Mouse (Mus musculus) hindbrain, embryonic 12.5 days (tissue): ENCODE results near the gene Tex2. TPM values are rescaled to one million over a fixed set of nuclear protein-coding genes. Genes with fewer than 3 reads are reported as not detected.
A peak's percentile ranks its signal among the peaks of the same experiment; 100 is the strongest.

Experiments
- ATAC-seq: fragments of 200-750 bp; cut with Nextera tagmentation; 2 replicates; pipeline ENCODE4 v1.8.0; 2017; ENCODE audit warnings: moderate TSS enrichment; ENCODE audit not compliant: low FRiP score
- H3K27ac ChIP-seq: fragments of 300-500 bp; sonication (generic); 2 replicates; pipeline ENCODE4 v1.5.1; 2016; ENCODE audit warnings: mild to moderate bottlenecking
- H3K27me3 ChIP-seq: fragments of 300-500 bp; sonication (generic); 2 replicates; pipeline ENCODE4 v1.6.1; 2016; ENCODE audit warnings: mild to moderate bottlenecking
- H3K36me3 ChIP-seq: fragments of 300-500 bp; sonication (generic); 2 replicates; pipeline ENCODE4 v1.6.1; 2016; ENCODE audit warnings: mild to moderate bottlenecking
- H3K4me1 ChIP-seq: fragments of 300-500 bp; sonication (generic); 2 replicates; pipeline ENCODE4 v1.6.1; 2016
- H3K4me2 ChIP-seq: fragments of 300-500 bp; sonication (generic); replicated peaks from 2 replicates; pipeline ENCODE4 v1.6.1; 2016; ENCODE audit warnings: mild to moderate bottlenecking
- H3K4me3 ChIP-seq: fragments of 300-500 bp; sonication (generic); 2 replicates; pipeline ENCODE4 v1.5.1; 2016; ENCODE audit warnings: mild to moderate bottlenecking
- H3K9ac ChIP-seq: fragments of 300-500 bp; sonication (generic); 2 replicates; pipeline ENCODE4 v1.6.1; 2016; ENCODE audit warnings: mild to moderate bottlenecking, moderate library complexity
- H3K9me3 ChIP-seq: fragments of 300-500 bp; sonication (generic); replicated peaks from 2 replicates; pipeline ENCODE4 v1.6.1; 2016; ENCODE audit warnings: mild to moderate bottlenecking
- WGBS: fragments of 180-500 bp; shearing (Covaris S2); methylation state at CpG from one replicate; pipeline ENCODE4 v1.1.7; 2016; 5-methylcytosine and 5-hydroxymethylcytosine counted together
- polyA plus RNA-seq: library from polyadenylated mRNA; unstranded; fragments of >200 nt; fragmentation: Nextera tagmentation; extraction: Ambion mirVana; gene quantifications from 2 replicates; pipeline ENCODE4 v1.2.1, GENCODE M21; 2016

The Tex2 gene
- polyA plus RNA-seq, 1 experiment from 2014 or later: 13.3 TPM

DNA sequence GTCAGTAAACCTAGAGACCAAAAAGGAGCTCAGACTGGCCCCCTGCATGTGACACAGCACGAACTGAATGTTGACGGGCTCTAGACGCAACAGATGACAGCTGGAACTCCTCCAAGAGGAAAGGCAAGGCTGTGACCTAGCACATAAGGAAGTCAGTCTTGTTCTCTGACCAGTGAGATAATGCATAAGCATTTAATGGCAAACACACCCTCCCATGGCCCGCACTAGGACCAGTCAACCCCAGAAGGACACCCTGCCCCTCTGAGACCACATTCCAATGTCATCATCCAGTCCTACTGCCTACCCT, 1.1 kb upstream of the Tex2 start:
- H3K4me3 ChIP-seq: no peak overlapping the region
- no peak overlapping the region for H3K4me2 ChIP-seq
- H3K9ac ChIP-seq: no peak overlapping the region
- no peaks in the 10 kb centered on the region for H3K36me3 ChIP-seq
- H3K27ac ChIP-seq: no peak overlapping the region
- no peak for ATAC-seq
- WGBS: 76% methylated on average over 4 of the region's 4 CpGs
- no peaks in the 10 kb centered on the region for H3K9me3 ChIP-seq
- H3K4me1 ChIP-seq: peaks cover 12% of the 10 kb centered on the region
- 0 out of 2 replicates have a peak, but pooled peaks cover 6% of the 10 kb centered on the region for H3K27me3 ChIP-seq

DNA sequence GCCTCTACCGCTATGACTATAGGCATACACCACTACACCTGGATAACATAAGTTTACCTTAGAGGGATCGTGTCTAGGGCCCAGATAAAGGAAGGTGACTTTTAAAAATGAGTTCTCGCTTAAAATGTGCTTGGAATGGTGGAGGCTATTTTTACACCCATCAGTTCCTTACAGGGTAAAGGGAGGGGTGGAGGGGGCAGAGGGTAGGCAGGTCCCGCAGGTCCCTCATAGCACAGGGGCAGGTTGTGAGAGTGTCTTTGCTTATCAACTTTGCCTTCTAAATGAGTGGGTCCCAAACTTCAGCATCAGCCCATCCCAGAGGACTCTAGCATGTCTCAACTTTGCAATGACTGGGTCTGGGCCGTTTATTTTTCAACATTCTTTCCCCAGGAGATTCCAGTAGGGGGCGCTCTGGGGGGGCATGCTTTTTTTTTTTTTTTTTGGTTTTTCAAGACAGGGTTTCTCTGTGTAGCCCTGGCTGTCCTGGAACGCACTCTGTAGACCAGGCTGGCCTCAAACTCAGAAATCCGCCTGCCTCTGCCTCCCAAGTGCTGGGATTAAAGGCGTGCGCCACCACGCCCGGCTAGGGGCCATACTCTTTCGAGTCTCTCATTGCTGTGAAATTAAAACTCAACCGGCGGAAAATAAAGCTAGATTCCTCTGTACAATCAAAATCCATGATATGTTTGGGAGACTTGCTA, 565 bp upstream of the Tex2 start:
- 60% methylated on average over 15 of the region's 15 CpGs for WGBS
- H3K27ac ChIP-seq: no peak overlapping the region
- ATAC-seq: no peak

DNA sequence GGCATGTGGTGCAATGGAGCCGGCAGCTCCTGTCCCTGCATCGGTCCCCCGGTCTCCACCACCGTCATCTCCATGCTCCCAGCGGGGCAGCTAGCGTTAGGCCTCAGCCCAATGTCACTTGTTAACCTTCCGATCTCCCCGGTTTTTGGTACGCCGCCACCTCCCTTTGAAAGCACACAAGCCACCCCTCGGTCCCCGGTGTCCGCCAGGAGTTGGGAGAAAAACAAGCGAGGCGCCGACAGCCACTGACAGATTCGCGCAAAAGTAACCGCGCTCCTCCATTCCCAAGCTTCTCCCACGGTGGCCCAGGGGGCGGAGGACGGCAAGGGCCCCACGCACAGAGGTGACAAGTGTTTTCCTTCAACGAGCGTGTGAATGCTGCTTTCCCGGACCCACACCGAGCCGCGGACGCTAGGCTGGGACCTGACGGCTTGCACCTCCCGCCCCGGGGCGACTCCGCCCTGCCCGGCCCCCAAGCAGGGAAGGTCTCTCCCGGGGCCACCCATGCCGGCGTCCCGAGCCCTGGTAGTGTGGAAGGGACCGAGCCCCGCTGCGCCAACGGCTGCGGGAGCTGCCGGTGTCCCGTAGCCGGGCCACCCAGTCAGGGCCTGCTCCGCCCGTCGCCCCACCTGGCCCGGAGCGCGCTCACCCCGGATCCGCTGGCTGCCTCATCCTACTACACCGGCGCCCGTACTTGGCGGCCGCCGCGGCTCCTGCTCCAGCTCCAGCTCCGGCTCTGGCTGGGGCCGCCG, 838 bp downstream of the Tex2 start:
- H3K4me2 ChIP-seq: peak overlapping the region; percentile 87
- no peaks in the 10 kb centered on the region for H3K9me3 ChIP-seq
- peak overlapping the region; percentile 97 for H3K9ac ChIP-seq
- no peaks in the 10 kb centered on the region for H3K36me3 ChIP-seq
- peak overlapping the region; percentile 96 for H3K4me3 ChIP-seq
- H3K27ac ChIP-seq: peak overlapping the region; percentile 80
- H3K4me1 ChIP-seq: peaks cover 12% of the 10 kb centered on the region
- 1% methylated on average over 66 of the region's 67 CpGs for WGBS
- peak; percentile 73; the same call in 1 of the 2 replicates for ATAC-seq
- 0 out of 2 replicates have a peak, but pooled peaks cover 6% of the 10 kb centered on the region for H3K27me3 ChIP-seq

More for the DNA sequence above, 565 bp upstream of the Tex2 start:
- Histone ChIP-seq H3K4me3 (peak overlapping the region; percentile 96), H3K27me3 (0 out of 2 replicates have a peak, but pooled peaks cover 6% of the 10 kb centered on the region), H3K4me2 (peak overlapping the region; percentile 87), H3K36me3 (no peaks in the 10 kb centered on the region), H3K4me1 (peaks cover 12% of the 10 kb centered on the region), H3K9ac (no peak overlapping the region), H3K9me3 (no peaks in the 10 kb centered on the region)

DNA sequence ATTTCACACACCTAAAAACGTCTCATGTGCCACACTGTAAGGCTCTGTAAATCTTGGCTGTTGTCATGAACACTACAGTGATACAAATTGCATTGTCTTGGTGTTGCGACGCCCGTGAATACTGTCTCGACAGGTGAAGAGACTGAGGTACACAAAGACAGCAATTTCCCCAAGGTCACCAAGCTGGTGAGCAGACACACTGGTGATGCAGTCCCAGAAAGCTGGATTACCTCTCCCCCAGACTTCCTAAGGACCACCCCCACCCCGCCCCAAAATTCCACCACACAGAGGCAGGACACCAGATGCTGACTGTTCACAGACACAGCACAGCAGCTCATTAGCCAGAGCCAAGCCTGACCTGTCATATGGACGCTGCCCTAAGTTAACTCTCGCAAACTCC, 3.5 kb downstream of the Tex2 start:
- H3K4me1 ChIP-seq: peaks cover 15% of the 10 kb centered on the region
- peak overlapping the region; percentile 8; the same call in 1 of the 2 replicates for H3K9ac ChIP-seq
- WGBS: 76% methylated on average over 8 of the region's 8 CpGs
- no peak overlapping the region for H3K4me3 ChIP-seq
- H3K36me3 ChIP-seq: no peaks in the 10 kb centered on the region
- H3K9me3 ChIP-seq: no peaks in the 10 kb centered on the region
- ATAC-seq: no peak
- 0 out of 2 replicates have a peak, but pooled peaks cover 6% of the 10 kb centered on the region for H3K27me3 ChIP-seq
- H3K27ac ChIP-seq: no peak overlapping the region
- H3K4me2 ChIP-seq: no peak overlapping the region

DNA sequence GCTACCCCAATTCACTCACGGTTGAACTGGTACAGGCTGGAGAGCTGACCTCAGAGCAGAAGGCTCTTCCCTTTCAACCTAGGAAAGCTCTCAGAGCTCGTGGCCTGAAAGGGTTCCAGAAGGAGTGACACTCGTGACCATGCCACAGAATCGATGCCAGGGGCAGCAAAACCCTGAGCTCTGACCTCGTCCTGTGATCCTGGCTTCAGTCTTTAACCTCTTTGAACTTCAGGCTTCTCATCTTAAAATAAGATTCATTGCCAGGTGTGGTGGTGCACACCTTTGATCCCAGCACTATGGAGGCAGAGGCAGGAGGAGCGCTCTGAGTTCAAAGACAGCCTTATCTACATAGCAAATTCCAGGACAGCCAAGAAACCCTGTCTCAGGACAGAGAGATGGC, 5.9 kb downstream of the Tex2 start:
- Histone ChIP-seq H3K4me1 (peaks cover 12% of the 10 kb centered on the region), H3K27ac (no peak overlapping the region), H3K36me3 (no peaks in the 10 kb centered on the region), H3K9ac (no peak overlapping the region), H3K4me3 (no peak overlapping the region), H3K4me2 (no peak overlapping the region), H3K27me3 (0 out of 2 replicates have a peak, but pooled peaks cover 6% of the 10 kb centered on the region), H3K9me3 (no peaks in the 10 kb centered on the region)
- no peak for ATAC-seq
- WGBS: 68% methylated on average over 6 of the region's 6 CpGs

DNA sequence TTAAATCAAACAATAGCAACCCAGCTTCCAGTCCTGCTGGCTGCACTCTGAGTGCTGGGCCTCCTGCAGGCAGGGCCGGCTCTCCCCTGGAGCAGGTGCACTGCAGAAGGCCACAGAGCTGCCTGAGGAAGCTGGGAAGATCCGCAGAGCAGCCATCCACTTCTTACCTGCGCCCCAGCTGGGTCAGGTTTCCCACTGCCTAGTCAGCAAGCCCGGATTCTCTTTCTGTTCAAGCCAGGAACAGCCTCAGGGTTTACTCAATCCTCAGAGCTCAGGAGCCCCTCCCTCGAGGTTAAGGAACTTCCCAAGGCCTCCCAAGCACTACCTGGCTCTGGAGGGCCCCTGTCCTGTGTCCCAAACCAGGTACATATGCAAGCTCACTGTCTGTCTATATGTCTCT, 7.2 kb downstream of the Tex2 start:
- WGBS: 50% methylated on average over 5 of the region's 5 CpGs
- peaks cover 3% of the 10 kb centered on the region; the same call in 1 of the 2 replicates for H3K4me1 ChIP-seq
- H3K4me3 ChIP-seq: no peak overlapping the region
- H3K9me3 ChIP-seq: no peaks in the 10 kb centered on the region
- no peak for ATAC-seq
- H3K27ac ChIP-seq: peak overlapping the region; percentile 12; the same call in 1 of the 2 replicates
- H3K36me3 ChIP-seq: no peaks in the 10 kb centered on the region
- H3K9ac ChIP-seq: peak overlapping the region; percentile 38; the same call in 1 of the 2 replicates
- H3K27me3 ChIP-seq: 0 out of 2 replicates have a peak, but pooled peaks cover under 1% of the 10 kb centered on the region
- H3K4me2 ChIP-seq: no peak overlapping the region

DNA sequence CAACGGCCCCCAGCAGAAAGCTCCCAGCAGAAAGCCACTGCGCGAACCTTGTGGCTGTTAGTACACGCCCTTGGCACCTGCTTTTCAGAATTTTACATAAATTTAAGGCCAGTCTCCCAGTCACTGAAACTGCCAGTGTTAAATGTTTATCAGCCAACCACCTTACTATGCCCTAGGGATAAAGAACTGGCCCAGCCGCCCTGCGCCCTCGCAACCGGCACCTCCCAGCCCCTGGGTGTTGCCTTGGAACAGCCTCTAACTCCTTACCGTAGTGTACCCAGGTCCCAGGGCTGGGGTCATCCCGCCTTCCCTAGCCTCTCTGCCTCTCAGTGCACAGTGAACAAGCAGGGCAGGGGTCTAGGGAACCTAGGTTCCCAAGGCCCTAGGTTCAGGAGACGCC, 10.0 kb downstream of the Tex2 start:
- ATAC-seq: no peak

DNA sequence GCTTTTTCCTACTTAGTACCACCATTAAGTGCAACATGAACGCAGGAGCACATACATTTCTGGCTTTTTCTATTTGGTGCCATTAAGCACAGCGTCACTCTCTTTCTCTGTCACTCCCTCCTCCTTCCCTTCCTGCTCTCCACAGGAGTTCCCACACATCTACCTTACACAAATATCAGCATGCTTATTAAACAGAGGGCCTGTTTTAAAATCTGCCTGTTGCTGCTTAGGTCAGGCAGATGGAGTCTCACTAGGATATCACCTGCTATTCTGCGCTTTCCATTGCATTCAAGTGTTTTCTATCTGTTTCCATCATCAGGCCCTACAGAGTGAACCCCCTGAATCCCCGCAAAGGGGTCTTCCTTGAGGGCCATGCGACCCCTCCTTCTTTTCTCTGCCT, 13.1 kb downstream of the Tex2 start:
- no peak overlapping the region for H3K9ac ChIP-seq
- no peaks in the 10 kb centered on the region for H3K27me3 ChIP-seq
- peaks cover 16% of the 10 kb centered on the region for H3K4me1 ChIP-seq
- no peak for ATAC-seq
- no peaks in the 10 kb centered on the region for H3K36me3 ChIP-seq
- H3K4me2 ChIP-seq: no peak overlapping the region
- no peaks in the 10 kb centered on the region for H3K9me3 ChIP-seq
- H3K4me3 ChIP-seq: no peak overlapping the region
- no peak overlapping the region for H3K27ac ChIP-seq
- WGBS: 84% methylated on average over 5 of the region's 5 CpGs

More for the DNA sequence above, 10.0 kb downstream of the Tex2 start:
- peaks cover 12% of the 10 kb centered on the region; the same call in 1 of the 2 replicates for H3K4me1 ChIP-seq
- no peak overlapping the region for H3K4me3 ChIP-seq
- H3K27ac ChIP-seq: no peak overlapping the region
- H3K4me2 ChIP-seq: no peak overlapping the region
- no peak overlapping the region for H3K9ac ChIP-seq
- 92% methylated on average over 11 of the region's 11 CpGs for WGBS
- H3K9me3 ChIP-seq: no peaks in the 10 kb centered on the region
- H3K27me3 ChIP-seq: no peaks in the 10 kb centered on the region
- no peaks in the 10 kb centered on the region for H3K36me3 ChIP-seq

DNA sequence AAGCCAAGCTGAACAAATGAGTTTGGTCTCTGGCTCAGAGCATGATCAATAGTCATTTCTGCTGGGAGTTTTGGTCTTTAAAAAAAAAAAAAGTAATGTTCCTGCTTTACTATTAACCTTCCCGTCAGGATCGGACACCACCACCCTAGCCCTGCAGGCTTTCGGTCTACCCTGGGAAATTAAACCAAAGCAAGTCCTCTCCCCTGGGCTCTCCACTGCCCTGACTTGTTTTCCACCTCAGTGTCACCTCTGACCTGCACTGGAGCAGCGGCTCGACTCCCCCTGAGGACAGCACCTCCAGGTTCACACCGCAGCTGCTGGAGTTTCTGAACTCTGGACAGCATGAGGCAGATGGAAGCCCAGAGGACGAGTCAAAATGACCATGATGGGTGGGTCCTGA, 13.9 kb downstream of the Tex2 start:
- Histone ChIP-seq H3K27ac (no peak overlapping the region), H3K4me2 (no peak overlapping the region), H3K4me3 (no peak overlapping the region), H3K27me3 (no peaks in the 10 kb centered on the region), H3K4me1 (peaks cover 20% of the 10 kb centered on the region), H3K9ac (no peak overlapping the region), H3K36me3 (no peaks in the 10 kb centered on the region), H3K9me3 (no peaks in the 10 kb centered on the region)
- no peak for ATAC-seq
- WGBS: 66% methylated on average over 7 of the region's 7 CpGs

DNA sequence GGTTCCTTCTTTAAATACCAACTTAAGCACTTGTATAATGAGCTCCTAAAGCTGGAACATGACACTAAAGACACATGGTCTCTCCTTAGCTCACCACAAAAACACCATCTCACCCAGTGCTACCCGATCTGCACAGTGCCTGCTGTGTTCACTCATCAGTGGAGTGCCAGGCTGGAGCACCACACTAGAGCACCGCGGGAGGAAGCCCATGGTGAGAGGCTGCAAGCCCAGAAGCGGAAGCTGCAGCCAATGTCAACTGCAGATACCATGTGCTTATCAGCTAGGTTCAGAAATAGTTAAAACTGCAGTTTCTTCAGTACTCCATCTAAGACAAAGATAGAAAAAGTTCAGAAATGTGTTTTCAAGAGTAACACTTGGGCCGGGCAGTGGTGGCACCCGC, 14.9 kb downstream of the Tex2 start:
- Histone ChIP-seq H3K4me2 (no peak overlapping the region), H3K27me3 (no peaks in the 10 kb centered on the region), H3K4me1 (peaks cover 20% of the 10 kb centered on the region), H3K4me3 (no peak overlapping the region), H3K9ac (no peak overlapping the region), H3K36me3 (no peaks in the 10 kb centered on the region), H3K9me3 (no peaks in the 10 kb centered on the region), H3K27ac (no peak overlapping the region)
- WGBS: 83% methylated on average over 6 of the region's 6 CpGs
- no peak for ATAC-seq

DNA sequence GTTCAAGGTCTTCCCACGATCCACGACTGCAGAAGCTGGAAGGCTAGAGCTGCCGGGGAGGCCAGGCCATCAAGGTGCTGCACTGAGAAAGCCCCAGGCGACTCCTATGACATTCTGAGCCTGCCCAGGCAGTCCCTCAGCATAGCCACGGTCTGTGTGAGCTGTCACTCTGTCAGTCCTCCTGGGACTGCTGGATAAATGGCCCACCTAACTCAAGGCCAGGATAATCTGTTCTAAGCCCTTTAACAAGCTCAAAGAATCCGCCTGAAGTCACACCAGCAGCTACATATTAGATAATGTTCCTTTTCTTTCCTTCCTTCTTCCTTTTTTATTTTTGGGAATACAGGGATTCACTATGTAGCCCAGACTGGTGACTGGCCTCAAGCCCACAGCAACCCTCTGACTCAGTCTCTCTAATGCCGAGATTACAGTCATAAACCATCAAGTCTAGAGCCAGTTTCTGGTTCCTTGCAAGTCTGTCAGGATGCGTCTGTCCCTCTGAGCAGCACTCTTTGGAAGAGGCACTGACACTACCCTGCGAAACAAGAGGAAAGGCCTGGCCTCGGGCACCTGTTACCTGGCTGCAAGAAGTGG, 15.4 kb downstream of the Tex2 start:
- WGBS: 76% methylated on average over 10 of the region's 10 CpGs
- H3K4me1 ChIP-seq: peaks cover 20% of the 10 kb centered on the region
- H3K36me3 ChIP-seq: no peaks in the 10 kb centered on the region
- H3K9me3 ChIP-seq: no peaks in the 10 kb centered on the region
- no peak overlapping the region for H3K9ac ChIP-seq
- H3K27me3 ChIP-seq: no peaks in the 10 kb centered on the region
- no peak for ATAC-seq
- no peak overlapping the region for H3K27ac ChIP-seq
- H3K4me3 ChIP-seq: no peak overlapping the region
- H3K4me2 ChIP-seq: no peak overlapping the region

DNA sequence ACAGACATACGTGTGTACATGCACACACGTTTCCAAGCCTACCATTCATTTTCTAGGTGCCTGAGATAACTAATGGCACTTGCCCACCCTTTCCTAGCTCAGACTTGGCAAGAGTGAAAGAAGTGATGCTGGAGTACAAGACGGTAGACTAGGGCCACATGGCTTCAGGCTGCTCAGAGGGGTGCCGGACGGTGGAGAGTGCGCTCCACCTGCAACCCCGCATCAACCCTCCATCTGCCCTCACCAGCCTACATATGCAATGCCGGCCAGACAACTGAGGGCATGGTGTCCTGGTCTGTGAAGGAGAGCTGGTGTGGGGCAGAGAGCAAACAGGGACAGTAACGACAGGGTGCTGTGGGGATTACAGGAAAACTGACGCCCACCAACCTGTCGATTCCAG, 22.0 kb downstream of the Tex2 start:
- Histone ChIP-seq H3K9me3 (no peaks in the 10 kb centered on the region), H3K27ac (no peak overlapping the region), H3K4me3 (no peak overlapping the region), H3K4me2 (no peak overlapping the region), H3K36me3 (no peaks in the 10 kb centered on the region), H3K9ac (no peak overlapping the region), H3K27me3 (no peaks in the 10 kb centered on the region), H3K4me1 (peaks cover 14% of the 10 kb centered on the region)
- no peak for ATAC-seq
- WGBS: 87% methylated on average over 11 of the region's 11 CpGs
